Mouse (Mus musculus) common myeloid progenitor, adult 5-6 weeks (primary cell): ENCODE data around the gene Pak1ip1. TPM values are rescaled to one million over a fixed set of nuclear protein-coding genes. Genes with fewer than 3 reads are reported as not detected.

Source experiments
- total RNA-seq: library from RNA; stranded (forward); fragments of 200-1000, 187-1606 nt; gene quantifications from 2 replicates; pipeline ENCODE4 v1.2.3, GENCODE M21; 2017

Pak1ip1 gene
- total RNA-seq, 1 experiment from 2014 or later: 124 TPM

Other genes starting within 250 kb of the Pak1ip1 start
- 42.3 and 55.9 TPM in 2 replicates for gene Gcnt2, start 141.3 kb upstream of the Pak1ip1 start, total RNA-seq
- 121 and 128 TPM in 2 replicates for gene Tmem14c, start 15.3 kb downstream of the Pak1ip1 start, total RNA-seq
- gene Mak, start 78.7 kb downstream of the Pak1ip1 start, total RNA-seq: not detected in 2 replicates
- gene Gcm2, start 110.0 kb downstream of the Pak1ip1 start, total RNA-seq: not detected in 2 replicates
- gene Sycp2l, start 113.3 kb downstream of the Pak1ip1 start, total RNA-seq: not detected in 2 replicates
- gene Elovl2, start 219.4 kb downstream of the Pak1ip1 start, total RNA-seq: not detected in 2 replicates
- 20.8 and 22.7 TPM in 2 replicates for gene Smim13, start 248.8 kb downstream of the Pak1ip1 start, total RNA-seq